Mouse (Mus musculus) heart, postnatal 0 days (tissue): ENCODE measurements around the gene Rbfox1. TPM values are rescaled to one million over a fixed set of nuclear protein-coding genes. Genes with fewer than 3 reads are reported as not detected.

Experiments
- ATAC-seq: fragments of 200-750 bp; cut with Nextera tagmentation; 2 replicates; pipeline ENCODE4 v1.8.0; 2017; ENCODE audit warnings: low read depth, moderate number of reproducible peaks, moderate library complexity; ENCODE audit not compliant: insufficient read depth
- DNase-seq: peaks from one replicate; pipeline ENCODE4 v3.0.0-alpha.2; 2016; ENCODE audit warnings: low spot score
- H3K27ac ChIP-seq: fragments of 300-500 bp; sonication (generic); 2 replicates; pipeline ENCODE4 v1.5.1; 2014; ENCODE audit warnings: low read depth, mild to moderate bottlenecking
- H3K27me3 ChIP-seq: fragments of 300-500 bp; sonication (generic); 2 replicates; pipeline ENCODE4 v1.6.1; 2014; ENCODE audit warnings: low read length, mixed read lengths; ENCODE audit not compliant: control insufficient read depth, insufficient read depth
- H3K36me3 ChIP-seq: fragments of 300-500 bp; sonication (generic); replicated peaks from 2 replicates; pipeline ENCODE4 v1.6.1; 2014; ENCODE audit warnings: low read length, mixed read lengths; ENCODE audit not compliant: control insufficient read depth, insufficient read depth
- H3K4me1 ChIP-seq: fragments of 300-500 bp; sonication (generic); 2 replicates; pipeline ENCODE4 v1.6.1; 2014; ENCODE audit warnings: antibody characterized with exemption; ENCODE audit not compliant: control insufficient read depth, insufficient read depth
- H3K4me2 ChIP-seq: fragments of 300-500 bp; sonication (generic); 2 replicates; pipeline ENCODE4 v1.6.1; 2014; ENCODE audit warnings: low read depth, mild to moderate bottlenecking, low read length, moderate library complexity
- H3K4me3 ChIP-seq: fragments of 300-500 bp; sonication (generic); 2 replicates; pipeline ENCODE4 v1.5.1; 2014; ENCODE audit warnings: low read depth, low read length
- H3K9ac ChIP-seq: fragments of 300-500 bp; sonication (generic); replicated peaks from 2 replicates; pipeline ENCODE4 v1.6.1; 2014; ENCODE audit warnings: low read depth, low read length, mixed read lengths
- H3K9me3 ChIP-seq: fragments of 300-500 bp; sonication (generic); replicated peaks from 2 replicates; pipeline ENCODE4 v1.6.1; 2016; ENCODE audit warnings: low read length; ENCODE audit not compliant: control insufficient read depth
- CTCF ChIP-seq: IDR thresholded peaks from 2 replicates; pipeline ENCODE4 v1.5.1; 2016; ENCODE audit warnings: antibody characterized with exemption, control low read depth, low read depth
- EP300 ChIP-seq: IDR thresholded peaks from 2 replicates; pipeline ENCODE4 v1.6.1; 2016; ENCODE audit warnings: antibody characterized with exemption, low read depth
- WGBS: fragments of 180-500 bp; shearing (Covaris S2); extraction: QIAGEN DNeasy Blood & Tissue Kit; methylation state at CpG from one replicate; pipeline ENCODE4 v1.1.7; 2014; 5-methylcytosine and 5-hydroxymethylcytosine counted together
- polyA plus RNA-seq: library from polyadenylated mRNA; unstranded; fragments of >200 nt; fragmentation: Nextera tagmentation; extraction: Ambion mirVana; gene quantifications from 2 replicates; pipeline ENCODE4 v1.2.1, GENCODE M21; 2015
- total RNA-seq: library from RNA; depleted of rRNA; stranded (reverse); fragments of >200 nt; gene quantifications from 2 replicates; pipeline ENCODE4 v1.2.3, GENCODE M21; 2014; ENCODE audit warnings: low replicate concordance

The Rbfox1 gene
- total and polyA plus RNA-seq, 2 experiments from 2014 or later, result 6.0 to 15.3 TPM

DNA sequence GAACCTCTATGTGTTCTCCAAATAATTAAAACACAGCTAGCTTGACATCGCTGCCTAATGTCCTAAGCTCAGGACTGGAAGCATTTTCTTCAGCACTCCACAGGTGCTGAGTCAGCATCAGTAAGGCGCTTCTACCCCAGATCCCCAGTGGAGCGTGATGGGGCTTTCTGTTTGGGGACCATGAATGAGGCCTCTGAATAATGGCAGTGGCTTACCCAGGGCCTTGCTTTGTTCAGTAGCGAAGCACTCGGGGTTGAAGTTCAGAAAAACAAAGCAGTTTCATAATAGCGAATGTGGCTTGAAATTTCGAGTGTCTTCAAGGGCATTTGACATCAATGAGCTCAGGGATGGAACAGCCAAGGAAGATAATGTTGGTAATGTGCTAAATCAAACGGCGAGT lies 966.2 kb downstream of the Rbfox1 start:
- no peak for DNase-seq
- H3K4me3 ChIP-seq, result no peak overlapping the region
- H3K9ac ChIP-seq, result no peak overlapping the region
- H3K36me3 ChIP-seq, result no peaks in the 10 kb centered on the region
- no peak overlapping the region for H3K4me2 ChIP-seq
- no peaks in the 10 kb centered on the region for H3K27me3 ChIP-seq
- ATAC-seq, result no peak
- no peaks in the 10 kb centered on the region for H3K4me1 ChIP-seq
- no peak overlapping the region for H3K27ac ChIP-seq
- no peaks in the 10 kb centered on the region for H3K9me3 ChIP-seq
- 72% methylated on average over 9 of the region's 9 CpGs for WGBS
- TF ChIP-seq CTCF (no peak), EP300 (no peak)

DNA sequence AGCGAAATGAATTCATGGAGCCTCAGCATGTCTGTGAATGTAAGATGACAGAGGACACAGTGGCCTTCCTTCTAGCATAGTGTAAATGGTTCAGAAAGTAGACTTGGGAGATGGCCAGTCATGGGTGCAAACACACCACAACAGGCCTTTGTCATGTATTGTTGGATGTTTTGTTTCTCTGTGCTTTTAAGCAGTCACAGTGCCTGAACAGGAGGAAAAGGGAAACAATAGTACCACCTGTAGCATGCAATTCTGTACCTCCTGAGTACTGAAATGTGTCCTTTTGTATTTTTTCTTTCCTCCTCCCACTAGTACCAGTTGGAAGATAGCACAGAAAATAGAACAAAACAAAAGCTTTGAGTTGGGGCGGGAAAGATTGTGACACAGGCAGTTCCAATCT lies 968.6 kb downstream of the Rbfox1 start:
- WGBS, result 72% methylated on average over 2 of the region's 2 CpGs
- no peaks in the 10 kb centered on the region for H3K36me3 ChIP-seq
- TF ChIP-seq EP300 (no peak), CTCF (no peak)
- H3K27ac ChIP-seq, result no peak overlapping the region
- no peak overlapping the region for H3K9ac ChIP-seq
- H3K4me1 ChIP-seq, result no peaks in the 10 kb centered on the region
- DNase-seq (no peak), ATAC-seq (no peak)
- H3K27me3 ChIP-seq, result no peaks in the 10 kb centered on the region
- no peak overlapping the region for H3K4me2 ChIP-seq
- no peak overlapping the region for H3K4me3 ChIP-seq
- no peaks in the 10 kb centered on the region for H3K9me3 ChIP-seq

DNA sequence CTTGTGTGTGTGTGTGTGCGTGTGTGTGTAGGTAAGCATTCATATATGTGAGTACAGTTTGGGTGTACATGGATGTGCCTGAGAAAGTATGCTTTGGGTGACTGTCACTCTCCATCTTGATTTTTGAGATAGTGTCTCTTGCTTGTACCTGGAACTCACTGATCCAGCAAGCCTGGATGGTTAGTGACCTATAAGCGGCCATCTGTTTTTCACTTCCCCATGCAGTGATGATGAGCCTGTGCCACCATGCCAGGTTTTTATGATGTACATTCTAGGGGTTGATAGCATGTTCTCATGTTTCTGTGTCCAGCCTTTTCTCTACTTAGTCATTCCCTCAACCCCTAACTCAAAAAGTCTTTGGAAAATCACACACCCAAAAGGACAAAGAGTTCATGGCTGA lies 976.5 kb downstream of the Rbfox1 start:
- Histone ChIP-seq H3K4me2 (no peak overlapping the region), H3K9ac (no peak overlapping the region), H3K4me1 (no peaks in the 10 kb centered on the region), H3K36me3 (no peaks in the 10 kb centered on the region), H3K27ac (no peak overlapping the region), H3K9me3 (no peaks in the 10 kb centered on the region), H3K27me3 (no peaks in the 10 kb centered on the region), H3K4me3 (no peak overlapping the region)
- no peak for DNase-seq
- TF ChIP-seq EP300 (no peak), CTCF (no peak)
- WGBS, result 80% methylated on average over 2 of the region's 2 CpGs
- no peak for ATAC-seq

DNA sequence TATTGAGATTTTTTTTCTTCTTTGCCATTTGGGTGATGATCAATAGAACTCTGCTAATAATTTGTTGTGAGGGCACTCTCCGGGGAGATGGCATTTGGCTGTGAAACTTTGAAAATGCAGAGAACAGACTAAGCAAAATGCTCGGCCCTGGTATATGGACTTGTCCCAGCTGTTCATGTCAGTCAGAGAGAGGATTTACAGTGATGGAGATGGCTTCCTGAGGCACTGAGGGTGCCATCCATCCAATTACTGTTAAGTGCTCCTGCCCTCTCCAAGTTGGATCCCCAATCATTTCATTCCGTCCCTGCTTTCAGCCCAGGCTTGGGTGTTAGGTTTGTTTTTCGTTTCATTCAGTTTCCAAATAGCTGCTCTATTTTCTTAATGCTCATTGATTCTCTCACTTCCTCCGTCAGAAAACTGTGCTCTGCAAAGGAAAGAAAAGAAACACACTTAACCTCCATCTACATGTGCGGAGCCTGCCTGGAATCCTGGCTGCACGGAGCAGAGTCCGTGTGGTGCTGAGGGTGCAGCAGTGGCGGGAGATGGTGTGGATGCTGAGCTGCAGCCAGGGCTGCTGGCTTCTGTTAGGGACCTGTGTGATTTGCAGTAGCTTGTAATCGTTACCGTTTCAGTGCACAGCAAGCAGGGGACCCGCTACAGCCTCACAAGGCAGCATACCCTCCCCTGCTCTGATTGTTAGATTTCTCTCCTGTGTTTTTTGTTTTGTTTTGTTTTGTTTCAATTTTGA lies 997.7 kb downstream of the Rbfox1 start:
- H3K36me3 ChIP-seq, result no peaks in the 10 kb centered on the region
- H3K27ac ChIP-seq, result no peak overlapping the region
- WGBS, result 51% methylated on average over 12 of the region's 12 CpGs
- TF ChIP-seq EP300 (no peak), CTCF (no peak)
- H3K9ac ChIP-seq, result no peak overlapping the region
- no peak overlapping the region for H3K4me2 ChIP-seq
- H3K27me3 ChIP-seq, result no peaks in the 10 kb centered on the region
- no peak overlapping the region for H3K4me3 ChIP-seq
- H3K9me3 ChIP-seq, result 0 out of 2 replicates have a peak, but pooled peaks cover 3% of the 10 kb centered on the region
- H3K4me1 ChIP-seq, result no peaks in the 10 kb centered on the region
- DNase-seq, result no peak
- ATAC-seq, result no peak

DNA sequence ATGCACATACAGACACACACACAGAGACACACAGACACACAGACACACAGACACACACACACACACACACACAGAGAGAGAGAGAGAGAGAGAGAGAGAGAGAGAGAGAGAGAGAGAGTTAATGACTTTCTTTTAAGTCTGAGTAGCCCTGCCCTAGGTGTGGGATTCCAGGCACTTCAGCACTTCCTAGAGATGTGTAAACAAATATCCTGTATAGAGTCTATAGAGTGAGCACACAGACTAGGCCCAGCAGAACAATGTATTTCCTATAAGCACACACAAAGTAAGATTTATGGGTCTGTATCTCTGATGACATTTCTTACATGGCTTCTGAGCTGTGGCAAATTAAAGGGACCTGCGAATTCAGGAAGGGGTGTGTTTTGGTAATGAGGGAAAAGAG lies 998.6 kb downstream of the Rbfox1 start:
- TF ChIP-seq CTCF (no peak), EP300 (no peak)
- 0 out of 2 replicates have a peak, but pooled peaks cover 3% of the 10 kb centered on the region for H3K9me3 ChIP-seq
- ATAC-seq (no peak), DNase-seq (no peak)
- no peak overlapping the region for H3K4me3 ChIP-seq
- no peaks in the 10 kb centered on the region for H3K4me1 ChIP-seq
- H3K27ac ChIP-seq, result no peak overlapping the region
- no peak overlapping the region for H3K9ac ChIP-seq
- no peaks in the 10 kb centered on the region for H3K27me3 ChIP-seq
- H3K36me3 ChIP-seq, result no peaks in the 10 kb centered on the region
- 76% methylated on average over 1 of the region's 1 CpGs for WGBS
- H3K4me2 ChIP-seq, result no peak overlapping the region

DNA sequence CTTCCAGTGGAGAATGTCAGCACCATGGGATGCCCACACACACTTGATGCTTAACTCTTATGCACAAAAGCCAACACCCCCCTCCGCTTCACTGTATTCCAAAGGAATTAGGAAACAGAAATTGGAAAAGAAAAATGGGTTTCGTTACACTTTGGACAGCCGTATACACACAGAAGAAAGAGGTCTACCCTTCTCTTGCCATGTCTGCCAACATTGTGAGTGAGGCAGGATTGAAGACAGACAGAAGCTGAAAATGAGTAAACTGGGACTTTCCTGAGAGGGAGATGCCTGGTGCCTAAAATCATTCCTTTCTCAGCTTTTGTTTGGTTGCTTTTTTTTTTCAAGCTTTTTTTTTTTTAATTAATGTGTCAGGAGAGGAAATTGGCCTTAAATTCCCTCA lies 1000.5 kb downstream of the Rbfox1 start:
- DNase-seq (no peak), ATAC-seq (no peak)
- H3K4me3 ChIP-seq, result no peak overlapping the region
- H3K4me1 ChIP-seq, result no peaks in the 10 kb centered on the region
- H3K4me2 ChIP-seq, result no peak overlapping the region
- no peak for TF ChIP-seq CTCF
- TF ChIP-seq EP300, result no peak
- H3K36me3 ChIP-seq, result no peaks in the 10 kb centered on the region
- H3K27ac ChIP-seq, result no peak overlapping the region
- H3K27me3 ChIP-seq, result no peaks in the 10 kb centered on the region
- WGBS, result 75% methylated on average over 3 of the region's 3 CpGs
- no peak overlapping the region for H3K9ac ChIP-seq
- 0 out of 2 replicates have a peak, but pooled peaks cover 3% of the 10 kb centered on the region for H3K9me3 ChIP-seq
